Mouse (Mus musculus): ENCODE measurements around the gene Nipal1. TPM values are rescaled to one million over a fixed set of nuclear protein-coding genes. Genes with fewer than 3 reads are reported as not detected.

The Nipal1 gene
- total RNA-seq, 2 experiments from 2014 or later, result not detected

DNA sequence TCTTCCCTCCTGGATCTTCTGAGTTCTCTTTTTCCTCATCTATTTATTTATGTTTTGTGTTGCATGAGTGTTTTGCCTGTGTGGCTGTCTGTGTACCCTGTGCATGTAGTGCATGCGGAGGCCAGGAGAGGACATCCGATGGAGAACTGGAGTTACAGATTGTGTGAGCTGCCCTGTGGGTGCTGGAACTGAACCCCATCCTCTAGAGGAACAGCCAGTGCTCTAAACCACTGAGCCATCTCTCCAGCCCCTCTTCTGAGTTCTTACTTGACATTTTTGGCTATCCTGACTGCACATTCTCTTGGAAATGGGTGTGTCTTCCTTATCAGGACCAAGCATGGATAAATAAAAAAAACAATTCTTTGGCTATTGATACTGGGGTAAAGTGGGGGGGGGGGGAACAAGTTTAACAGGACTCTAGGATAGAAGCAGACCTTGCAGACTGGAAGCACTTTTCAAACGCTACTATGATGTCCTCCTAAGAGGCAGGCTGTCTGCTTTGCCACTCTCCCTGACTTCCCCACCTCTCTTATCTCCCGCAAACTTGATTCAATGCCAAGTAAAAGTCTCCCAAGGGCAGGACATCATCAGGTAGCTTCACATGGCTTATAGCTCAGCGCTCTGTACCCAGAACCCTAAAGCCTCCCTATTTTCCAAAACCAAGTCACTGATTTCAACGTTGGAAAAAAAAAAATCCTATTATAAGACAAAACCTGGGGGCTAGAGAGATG is 13.6 kb downstream of the Nipal1 start:
- DNase-seq (ENCODE audit: low spot score in 2 of 2), result no peak
- intact Hi-C loops (cut with DNase I), result no loop called here

DNA sequence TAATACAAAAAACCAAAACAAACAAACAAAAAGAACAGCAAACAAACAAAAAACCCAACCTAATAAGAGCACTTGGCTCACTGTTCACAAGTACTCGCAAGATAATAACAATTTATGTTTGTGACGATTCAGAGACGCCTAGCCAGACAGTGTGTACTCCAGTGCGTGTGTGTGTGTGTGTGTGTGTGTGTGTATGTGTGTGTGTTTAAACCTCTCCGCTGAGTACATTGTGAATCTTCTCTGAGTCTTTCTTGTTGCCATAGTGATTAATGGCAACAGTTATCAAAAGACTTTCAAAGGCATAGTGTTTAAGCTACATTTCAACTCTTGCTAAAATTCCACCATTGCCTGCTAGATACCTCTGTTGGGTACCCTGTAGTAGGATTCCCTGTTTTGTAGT is 16.5 kb downstream of the Nipal1 start:
- DNase-seq (ENCODE audit: low spot score in 2 of 2), result peak in 1 of 2 experiments; percentile 25
- intact Hi-C loops (cut with DNase I), result no loop called here

DNA sequence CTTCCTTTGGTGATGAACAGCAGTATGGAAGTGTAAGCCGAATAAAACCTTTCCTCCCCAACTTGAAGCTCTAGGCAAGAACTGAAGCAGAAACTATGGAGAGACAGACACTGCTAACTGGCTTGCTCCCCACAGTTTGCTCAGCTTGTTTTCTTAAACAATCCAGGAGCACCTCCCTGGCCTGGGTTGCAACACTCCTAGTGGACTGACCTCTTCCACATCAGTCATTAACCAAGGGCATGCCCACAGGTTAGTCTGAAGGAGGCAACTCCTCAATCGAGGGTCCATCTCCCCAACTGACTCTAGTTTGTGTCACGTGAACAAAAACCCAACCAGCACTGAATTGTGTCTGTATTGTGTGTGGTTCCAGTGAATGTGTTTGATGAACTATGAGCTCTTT is 17.3 kb downstream of the Nipal1 start:
- no peak for DNase-seq (ENCODE audit: low spot score in 2 of 2)
- intact Hi-C loops (cut with DNase I), result loop anchor here (5.0 kb wide), 1 partner anchor 42 kb away; no protein-coding TSS in a partner anchor

- intact Hi-C loops (cut with DNase I), result loop anchor here (5.0 kb wide), 1 partner anchor 42 kb away; no protein-coding TSS in a partner anchor
- peak; percentile 34 to 64 for DNase-seq (ENCODE audit: low spot score in 2 of 2)
Measured at GRCm38 (mm10) chr5:72665281-72665680, 17.7 kb downstream of the Nipal1 start.

DNA sequence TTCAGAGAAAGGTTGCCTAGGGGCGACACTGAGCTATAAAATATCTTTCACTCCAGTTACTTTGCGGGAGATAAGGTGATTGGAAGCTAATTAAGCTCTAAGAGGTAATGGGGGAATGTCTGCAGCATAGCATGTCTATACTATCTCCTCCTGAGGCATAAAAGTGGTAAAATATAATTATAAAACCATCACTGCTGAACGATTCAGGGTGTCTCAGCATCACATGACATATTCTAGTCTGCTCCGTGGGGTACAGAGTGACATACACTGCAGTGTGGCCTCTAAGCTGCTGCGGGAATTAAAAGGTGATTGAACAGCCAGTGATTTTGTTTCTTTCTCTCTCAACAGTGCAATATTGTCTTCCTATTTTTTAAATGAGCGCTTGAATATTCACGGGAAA is 18.8 kb downstream of the Nipal1 start:
- intact Hi-C loops (cut with DNase I), result loop anchor here (5.0 kb wide), 1 partner anchor 41 kb away; no protein-coding TSS in a partner anchor
- DNase-seq (ENCODE audit: low spot score in 2 of 2), result no peak

DNA sequence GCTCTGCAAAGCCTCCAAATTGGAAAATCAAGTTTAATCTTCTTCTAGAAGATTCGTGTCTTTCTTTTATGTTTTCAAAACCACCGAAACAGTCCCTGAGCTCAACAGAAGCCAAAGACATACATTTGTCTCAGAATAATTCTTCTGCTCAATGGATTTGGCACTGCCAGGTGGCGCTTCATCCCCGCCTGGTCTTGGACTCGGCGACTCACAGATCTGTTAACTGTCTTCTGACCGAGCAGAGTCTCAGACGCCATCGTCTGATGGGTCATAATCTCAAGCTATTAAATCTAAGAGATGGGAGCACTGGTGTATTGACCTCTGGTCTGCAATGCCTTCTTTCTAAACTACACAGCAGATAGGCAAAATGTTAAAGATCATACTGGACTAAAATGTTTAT is 20.8 kb downstream of the Nipal1 start:
- intact Hi-C loops (cut with DNase I), result loop anchor here (5.0 kb wide), 1 partner anchor 39 kb away; no protein-coding TSS in a partner anchor

GRCm38 (mm10) chr5:72671017-72671699 is 23.6 kb downstream of the Nipal1 start:
- DNase-seq (ENCODE audit: low spot score in 2 of 2), result no peak
- intact Hi-C loops (cut with DNase I), result no loop called here

More for the DNA sequence above, 20.8 kb downstream of the Nipal1 start:
- DNase-seq (ENCODE audit: low spot score in 2 of 2), result no peak

GRCm38 (mm10) chr5:72674994-72675542 is 27.5 kb downstream of the Nipal1 start:
- no peak for DNase-seq (ENCODE audit: low spot score in 2 of 2)
- intact Hi-C loops (cut with DNase I), result no loop called here

DNA sequence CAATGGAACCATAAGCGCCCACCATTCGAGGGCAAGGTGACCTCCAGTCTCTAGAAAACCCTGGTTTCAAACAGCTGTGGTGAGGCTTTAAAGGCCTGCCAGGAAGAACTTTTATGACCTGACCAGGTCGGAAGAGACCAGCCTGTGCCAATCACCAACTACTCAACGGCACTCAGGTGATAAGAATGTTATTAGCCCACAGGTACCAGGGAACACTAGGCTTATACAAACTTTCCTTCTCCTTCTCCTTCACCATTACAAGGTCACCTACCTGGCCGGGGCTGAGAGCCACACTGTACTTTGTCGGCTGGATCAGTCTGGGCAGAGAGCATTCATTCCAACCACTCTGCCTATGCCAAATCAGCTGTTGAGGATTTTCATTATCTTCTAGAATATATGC is 33.9 kb downstream of the Nipal1 start:
- no peak for DNase-seq (ENCODE audit: low spot score in 2 of 2)
- intact Hi-C loops (cut with DNase I), result no loop called here

DNA sequence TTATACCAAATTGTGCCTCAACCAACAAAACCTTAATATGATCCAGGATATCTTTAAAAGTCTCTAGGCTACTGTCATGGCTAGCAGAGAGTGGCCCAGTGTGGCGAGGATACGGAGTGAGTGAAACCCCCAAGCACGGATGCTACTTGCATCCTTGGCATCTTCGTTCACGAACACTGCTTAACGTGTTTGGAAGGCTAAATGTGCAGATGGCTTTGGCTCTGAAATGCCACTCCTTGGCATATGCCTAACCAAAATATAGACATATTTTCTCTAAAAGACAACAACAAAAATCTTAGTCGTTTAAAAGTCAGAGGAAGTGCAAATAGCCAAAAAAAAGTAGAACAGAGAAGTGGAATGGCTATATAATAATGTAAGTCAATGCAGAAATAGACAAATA is 42.0 kb downstream of the Nipal1 start:
- intact Hi-C loops (cut with DNase I), result no loop called here
- DNase-seq (ENCODE audit: low spot score in 2 of 2), result no peak

- intact Hi-C loops (cut with DNase I), result no loop called here
- no peak for DNase-seq (ENCODE audit: low spot score in 2 of 2)
Measured at GRCm38 (mm10) chr5:72690516-72690915, 42.9 kb downstream of the Nipal1 start.

DNA sequence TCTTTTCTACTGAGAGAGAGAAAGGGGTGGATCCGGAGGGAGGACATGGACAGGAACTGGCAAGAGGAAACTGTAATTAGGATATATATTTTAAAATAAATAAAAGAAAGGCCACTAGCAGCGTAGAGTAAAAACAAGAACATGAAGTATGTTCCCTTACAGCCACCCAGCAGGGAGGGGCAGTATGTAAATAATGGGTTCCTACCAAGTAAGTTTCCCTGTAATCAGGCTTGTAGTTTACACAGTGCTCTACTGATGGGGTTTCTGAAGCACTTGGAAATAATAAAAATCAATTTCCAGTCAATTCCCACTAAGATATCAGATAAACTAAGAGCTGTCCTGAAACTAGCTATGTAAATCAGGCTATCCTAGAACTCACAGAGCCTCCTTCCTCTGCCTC is 47.1 kb downstream of the Nipal1 start:
- intact Hi-C loops (cut with DNase I), result no loop called here
- no peak for DNase-seq (ENCODE audit: low spot score in 2 of 2)

GRCm38 (mm10) chr5:72696491-72696890 is 48.9 kb downstream of the Nipal1 start:
- DNase-seq (ENCODE audit: low spot score in 2 of 2), result peak; percentile 50
- intact Hi-C loops (cut with DNase I), result no loop called here

GRCm38 (mm10) chr5:72698343-72698742 is 50.7 kb downstream of the Nipal1 start:
- intact Hi-C loops (cut with DNase I), result no loop called here
- DNase-seq (ENCODE audit: low spot score in 2 of 2), result peak in 1 of 2 experiments; percentile 2

DNA sequence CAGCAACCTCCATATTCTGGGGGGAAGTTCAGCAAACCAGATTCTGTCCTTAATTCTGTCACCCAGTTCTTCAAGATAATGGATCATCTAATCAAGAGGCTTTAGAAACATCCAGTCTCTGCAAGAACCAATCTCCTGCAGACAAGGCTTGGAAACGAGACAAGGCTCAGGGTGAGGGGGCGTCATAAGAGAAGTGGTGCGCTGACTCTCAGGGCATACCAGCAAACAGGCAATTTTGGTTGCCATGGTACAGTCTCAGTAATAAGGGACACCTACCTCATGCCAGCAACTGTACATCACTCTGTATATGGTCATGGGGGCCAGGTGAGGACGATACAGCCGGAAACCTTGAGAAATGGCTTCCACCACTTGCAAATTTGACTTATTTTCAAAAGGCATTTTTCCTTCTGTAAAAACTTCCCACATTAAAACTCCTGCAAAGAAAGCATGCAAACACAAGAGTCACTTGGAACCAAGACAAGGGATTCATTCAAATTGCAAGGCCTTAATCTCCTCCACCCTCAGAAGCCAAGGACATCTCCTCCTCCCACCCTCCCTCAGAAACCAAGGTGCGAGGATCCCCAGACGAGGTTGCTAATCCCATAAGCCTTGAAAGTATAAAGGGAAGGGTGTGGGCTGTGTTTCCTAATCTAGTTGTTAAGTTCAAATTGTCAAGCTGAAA is 51.4 kb downstream of the Nipal1 start:
- intact Hi-C loops (cut with DNase I), result no loop called here
- peak in 1 of 2 experiments; percentile 20 for DNase-seq (ENCODE audit: low spot score in 2 of 2)

DNA sequence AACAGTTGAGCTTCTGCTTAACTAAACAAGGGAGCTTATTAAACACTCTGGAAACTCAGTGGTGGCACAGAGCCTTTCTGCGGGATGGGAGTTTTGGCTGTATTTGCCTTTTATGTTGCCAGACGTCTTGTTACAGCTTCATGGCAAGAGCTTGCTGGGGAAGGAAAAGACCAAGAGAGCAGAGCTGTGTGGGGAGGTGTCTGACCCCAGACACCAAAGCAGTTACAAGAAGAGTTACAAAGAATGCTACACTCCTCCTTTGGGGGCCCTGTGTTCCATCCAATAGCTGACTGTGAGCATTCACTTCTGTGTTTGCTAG is 51.9 kb downstream of the Nipal1 start:
- intact Hi-C loops (cut with DNase I), result no loop called here
- DNase-seq (ENCODE audit: low spot score in 2 of 2), result no peak

GRCm38 (mm10) chr5:72702202-72702601 is 54.6 kb downstream of the Nipal1 start:
- intact Hi-C loops (cut with DNase I), result no loop called here
- DNase-seq (ENCODE audit: low spot score in 2 of 2), result no peak

- DNase-seq (ENCODE audit: low spot score in 2 of 2), result no peak
- intact Hi-C loops (cut with DNase I), result loop anchor here (5.0 kb wide), 1 partner anchor 39 kb away; no protein-coding TSS in a partner anchor
Measured at GRCm38 (mm10) chr5:72706095-72706494, 58.5 kb downstream of the Nipal1 start.

GRCm38 (mm10) chr5:72706722-72707121 is 59.1 kb downstream of the Nipal1 start:
- intact Hi-C loops (cut with DNase I), result loop anchor here (5.0 kb wide), 1 partner anchor 39 kb away; no protein-coding TSS in a partner anchor
- no peak for DNase-seq (ENCODE audit: low spot score in 2 of 2)

DNA sequence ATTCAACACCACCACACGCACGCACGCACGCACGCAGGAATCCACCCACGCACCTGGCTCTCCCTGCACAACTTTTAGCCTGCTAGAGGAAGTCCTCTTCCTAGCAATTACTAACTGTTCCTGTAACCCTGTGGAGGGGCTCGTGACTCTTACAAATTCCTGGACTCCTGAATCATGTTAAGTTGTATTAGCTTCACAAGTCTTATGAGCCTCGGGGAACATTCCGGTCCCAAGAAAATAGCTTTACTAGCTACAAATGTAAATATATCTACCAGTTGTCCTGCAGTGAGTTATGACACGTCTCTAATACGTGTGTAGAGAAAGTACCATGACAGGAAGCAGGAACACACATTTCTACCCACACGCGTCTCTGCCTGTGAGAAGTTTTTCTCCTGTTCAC is 61.9 kb downstream of the Nipal1 start:
- no peak for DNase-seq (ENCODE audit: low spot score in 2 of 2)
- intact Hi-C loops (cut with DNase I), result loop anchor here (2.0 to 5.0 kb wide), 2 partner anchors 42 to 357 kb away; no protein-coding TSS in a partner anchor

All from left cerebral cortex, postnatal 14 days (tissue).